Mouse (Mus musculus) heart, postnatal 14 days (tissue): ENCODE results near the gene Cdk5r2. TPM values are rescaled to one million over a fixed set of nuclear protein-coding genes. Genes with fewer than 3 reads are reported as not detected.
"Not testable (repeated sequence)": the region's sequence is repeated elsewhere in the genome, so short reads cannot be mapped to it uniquely, and the experiment has no call there.

Experiments used
- DNase-seq, 2 experiments: peaks; one replicate each; pipeline ENCODE4 v3.0.0; 2021 to 2022
- intact Hi-C: fragments of 180-260 bp; cut with DNase I; formaldehyde crosslinking; loops from one replicate; pipeline ENCODE4 v1.15.1; 2025
- long read RNA-seq, 2 experiments: library from polyadenylated mRNA; stranded (forward); transcript quantifications; one replicate each; pipeline ENCODE4 v2.0.0; 2021
- total RNA-seq, 2 experiments: library from RNA; stranded (reverse); gene quantifications; 2 replicates each; pipeline ENCODE4 v1.2.3; 2021

Cdk5r2 gene
- total RNA-seq = not detected
- long read RNA-seq, experiment 1 = 0 reads
- long read RNA-seq, experiment 2 = 0 reads

DNA sequence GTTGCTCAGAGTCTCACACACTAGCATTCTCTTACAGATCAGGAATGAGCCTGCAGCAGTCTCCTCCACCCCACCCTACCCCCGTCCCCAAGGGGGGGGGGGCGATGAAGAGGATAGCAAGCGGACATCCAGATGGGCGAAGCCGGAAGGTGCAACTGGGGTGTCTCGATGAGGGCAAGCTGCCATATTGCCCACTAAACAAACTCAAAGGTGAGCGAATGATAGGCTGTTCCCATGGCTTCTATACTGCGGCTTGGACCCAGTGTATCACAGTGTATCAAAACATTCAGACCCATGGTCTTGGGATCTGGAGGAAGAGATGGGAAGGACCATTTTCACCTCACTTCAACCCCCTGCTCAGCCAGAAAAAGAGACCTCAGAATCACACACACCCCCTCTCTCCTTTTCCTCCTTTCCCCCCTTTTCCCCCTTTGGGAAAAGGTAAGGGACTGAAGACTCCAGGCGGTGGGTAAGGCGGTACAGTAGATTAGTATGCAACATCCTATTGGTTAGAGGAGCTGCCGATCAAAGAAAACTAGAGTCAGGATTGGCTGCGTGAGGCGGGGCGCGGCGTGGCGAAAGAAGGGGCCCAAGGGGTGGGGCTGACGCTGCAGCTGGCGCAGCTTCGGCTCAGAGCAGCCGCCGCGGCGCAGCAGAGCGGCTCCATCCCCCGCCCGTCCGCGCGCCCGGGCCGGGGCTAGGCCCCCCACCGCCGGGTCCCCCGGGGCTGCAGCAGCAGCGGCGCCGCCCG is at the start of gene Cdk5r2:
Gene Cdk5r2 (plus strand): TSS at position 629 of the 751 bp plus-strand sequence.
- DNase-seq = peak; percentile 72 to 75
- intact Hi-C loops = no loop called here

DNA sequence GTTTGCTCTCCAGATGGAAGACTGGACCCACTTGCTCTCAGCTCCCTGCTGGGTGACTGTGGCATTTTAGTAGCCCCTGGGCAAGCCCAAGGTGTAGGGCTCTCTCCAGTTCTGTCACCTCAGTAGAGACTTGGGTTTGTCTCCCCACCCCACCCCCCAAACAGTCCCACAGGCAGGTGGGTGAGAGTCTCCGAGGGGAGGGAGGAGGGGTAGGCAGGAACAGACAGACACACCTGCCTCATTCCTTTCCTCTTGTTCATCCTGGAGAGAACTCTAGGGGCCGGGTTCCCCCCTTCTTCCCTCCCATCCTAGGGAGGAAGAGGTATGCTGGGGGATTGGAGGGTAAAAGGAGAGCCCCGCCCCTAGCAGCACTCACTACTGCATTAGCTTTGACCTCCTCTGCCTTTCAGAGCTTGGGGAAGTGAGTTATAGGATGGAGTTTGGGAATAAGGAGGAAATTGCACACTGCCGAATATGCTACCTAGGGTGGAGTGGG is 49.3 kb upstream of the Cdk5r2 start:
- intact Hi-C loops = no loop called here
- no peak for DNase-seq

DNA sequence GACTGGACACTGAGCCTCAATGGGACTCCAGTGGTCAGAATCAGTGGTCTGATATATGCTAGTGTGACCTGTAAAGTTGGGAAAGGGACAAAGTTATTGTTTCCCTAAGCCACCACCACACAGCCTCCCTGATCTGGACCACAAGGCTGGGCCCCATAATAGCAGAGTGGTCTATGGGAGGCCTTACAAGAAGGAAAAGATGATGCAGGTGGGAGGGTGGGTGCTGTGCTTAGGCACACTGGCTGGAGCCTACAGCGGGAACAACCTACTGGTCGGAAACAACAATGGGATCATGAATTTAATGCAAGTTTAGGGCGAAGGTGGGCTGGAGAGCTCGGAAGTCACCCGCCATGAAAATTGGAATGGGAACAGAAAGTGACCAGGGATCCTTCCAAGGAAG is 48.9 kb upstream of the Cdk5r2 start:
- no peak for DNase-seq
- intact Hi-C loops = no loop called here

DNA sequence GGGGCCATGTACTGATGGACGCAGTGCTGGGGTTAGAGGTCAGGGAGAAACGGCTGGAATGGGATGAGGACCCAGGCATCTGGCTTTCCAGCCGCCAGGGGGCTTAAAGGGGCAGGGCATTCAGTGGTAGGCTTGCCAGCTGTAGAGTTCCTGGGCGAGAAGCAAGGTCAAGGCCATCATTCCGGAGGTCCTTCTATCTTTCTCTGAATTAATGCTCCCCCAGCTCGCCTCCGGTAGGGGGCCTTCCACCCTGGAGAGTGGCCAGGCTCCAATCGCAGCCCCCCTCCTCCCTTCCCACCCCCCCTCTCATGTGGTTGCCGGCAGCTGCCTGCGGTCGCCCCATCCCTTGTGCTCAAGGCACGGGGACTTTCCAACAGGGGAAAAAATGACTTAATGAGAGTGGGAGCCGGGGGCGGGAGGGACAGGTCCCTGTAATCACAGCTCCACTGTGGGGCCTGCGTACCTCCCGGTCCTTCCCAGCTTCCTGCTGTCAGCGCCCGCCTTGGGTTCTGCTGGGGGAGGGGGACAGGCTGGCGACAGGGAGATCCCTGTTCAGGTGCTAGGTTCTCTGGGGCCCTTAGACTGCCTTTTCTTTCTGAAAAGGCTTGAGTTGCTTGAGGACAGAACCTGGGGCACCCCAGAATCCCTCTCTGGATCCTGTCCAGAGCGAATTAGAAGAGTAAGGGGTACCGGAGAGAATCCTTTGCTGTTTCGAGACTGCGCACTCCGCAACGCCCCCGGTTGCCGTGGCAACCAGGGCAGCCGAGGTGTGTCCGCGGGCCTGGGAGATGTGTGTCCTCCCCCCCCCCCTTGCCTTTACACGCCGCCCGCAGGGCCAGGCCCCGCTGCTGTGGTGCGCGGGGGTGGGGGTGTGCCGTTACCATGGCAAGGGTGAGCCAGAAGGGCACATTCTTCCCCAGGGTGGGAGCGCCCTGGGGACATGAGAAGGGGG is 48.1 kb upstream of the Cdk5r2 start:
- DNase-seq = peak in 1 of 2 experiments; percentile 28
- intact Hi-C loops = no loop called here

DNA sequence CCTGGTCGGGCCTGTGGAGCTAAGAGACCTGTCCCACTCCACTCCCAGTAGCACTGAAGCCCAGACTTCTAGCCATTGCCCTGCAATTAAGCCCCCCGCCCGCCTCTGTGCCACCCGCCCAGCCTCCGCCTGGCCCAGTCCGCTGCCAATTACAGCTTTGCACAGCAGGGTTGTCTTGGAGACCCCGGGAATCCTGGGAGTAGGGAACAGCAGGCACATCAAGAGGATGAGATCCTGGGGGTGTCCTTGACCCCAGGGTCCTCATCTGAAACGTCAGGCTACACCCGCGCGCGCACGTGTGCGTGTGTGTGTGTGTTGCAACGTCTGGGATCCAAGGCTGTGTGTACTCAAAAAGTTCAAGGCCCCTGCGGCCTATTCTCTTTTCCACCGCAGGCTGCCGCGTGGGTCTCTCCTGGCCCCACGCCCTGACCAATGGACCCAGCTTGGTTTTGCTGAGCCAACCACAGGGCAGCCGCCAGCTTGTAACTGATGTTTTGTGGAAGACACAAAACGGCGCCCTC is 47.1 kb upstream of the Cdk5r2 start:
- intact Hi-C loops = loop anchor here (1.0 to 2.0 kb wide), 3 partner anchors 19 to 45 kb away; no protein-coding TSS in a partner anchor
- no peak for DNase-seq

DNA sequence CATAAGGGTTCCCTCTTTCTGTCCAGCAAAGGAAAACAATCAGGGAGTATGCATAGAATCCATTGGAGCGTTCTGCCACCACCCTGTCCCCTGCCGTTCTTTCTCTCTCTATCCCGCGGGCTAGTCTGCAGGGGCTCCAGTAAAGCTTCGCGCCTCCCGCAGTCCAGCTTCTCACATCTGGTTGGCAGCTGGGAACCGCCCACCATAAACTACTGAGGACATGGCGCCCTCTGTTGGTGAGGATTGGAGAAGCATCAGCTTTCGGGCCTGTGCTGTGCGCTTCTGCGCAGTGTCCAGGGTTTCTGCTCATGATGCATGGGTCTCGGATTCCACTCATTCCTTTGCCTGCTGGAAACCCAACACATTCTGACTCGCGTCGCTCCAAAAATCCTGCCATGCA is 46.7 kb upstream of the Cdk5r2 start:
- intact Hi-C loops = loop anchor here (1.0 to 2.0 kb wide), 3 partner anchors 20 to 45 kb away; no protein-coding TSS in a partner anchor
- peak; percentile 90 to 96 for DNase-seq

DNA sequence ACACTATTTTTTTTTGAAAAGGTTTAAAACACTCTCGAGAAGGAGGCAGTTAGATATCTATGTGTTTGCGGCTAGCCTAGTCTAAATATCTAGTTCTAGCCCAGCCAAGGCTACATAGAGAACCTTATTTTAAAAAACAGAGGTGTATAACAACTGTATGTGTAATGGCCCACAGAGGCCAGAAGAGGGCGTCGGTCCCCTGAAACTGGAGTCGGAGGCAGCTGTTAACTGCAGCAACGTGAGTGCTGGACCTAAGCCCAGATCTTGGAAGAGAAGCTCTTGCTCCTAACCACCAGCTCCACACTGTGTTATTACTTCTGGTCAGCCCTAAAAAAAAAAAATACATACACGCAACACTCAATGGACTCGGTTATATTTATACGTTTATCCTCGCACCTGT is 45.7 kb upstream of the Cdk5r2 start:
- intact Hi-C loops = loop anchor here (2.0 kb wide), 1 partner anchor 46 kb away; no protein-coding TSS in a partner anchor
- DNase-seq = no peak

DNA sequence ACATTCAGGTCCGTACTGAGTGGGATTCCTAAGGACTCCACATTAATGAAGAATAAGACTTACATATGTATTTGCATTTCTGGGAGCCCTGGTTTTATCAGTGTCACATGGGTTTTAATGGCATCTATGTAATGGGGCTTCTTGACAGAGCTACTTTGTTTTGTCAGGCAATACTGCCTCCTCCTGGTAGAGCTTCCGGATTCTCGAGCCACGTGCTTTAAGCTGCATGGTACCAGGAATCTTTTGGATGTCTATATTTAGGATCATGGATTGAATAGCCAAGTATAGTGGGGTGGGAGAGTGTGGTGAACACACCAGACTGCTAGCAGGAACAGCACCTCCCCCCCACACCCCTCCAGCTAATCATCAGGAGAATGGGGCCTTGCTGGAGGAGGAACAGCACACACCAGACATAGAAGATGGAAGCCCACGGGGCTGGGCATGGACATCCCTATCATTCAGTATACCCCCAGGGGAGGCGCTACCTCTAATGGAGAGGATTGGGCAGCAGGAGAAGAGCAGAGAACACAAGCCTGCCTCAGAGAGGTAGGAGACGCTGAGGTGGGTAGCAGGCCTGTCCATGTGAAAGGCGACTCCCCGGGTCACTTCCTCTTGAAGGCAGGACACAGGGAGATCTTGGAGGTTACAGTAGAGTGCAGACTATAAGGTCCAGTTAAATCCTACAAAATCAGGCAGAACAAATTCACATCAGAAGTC is 39.6 kb upstream of the Cdk5r2 start:
- no peak for DNase-seq
- intact Hi-C loops = no loop called here

DNA sequence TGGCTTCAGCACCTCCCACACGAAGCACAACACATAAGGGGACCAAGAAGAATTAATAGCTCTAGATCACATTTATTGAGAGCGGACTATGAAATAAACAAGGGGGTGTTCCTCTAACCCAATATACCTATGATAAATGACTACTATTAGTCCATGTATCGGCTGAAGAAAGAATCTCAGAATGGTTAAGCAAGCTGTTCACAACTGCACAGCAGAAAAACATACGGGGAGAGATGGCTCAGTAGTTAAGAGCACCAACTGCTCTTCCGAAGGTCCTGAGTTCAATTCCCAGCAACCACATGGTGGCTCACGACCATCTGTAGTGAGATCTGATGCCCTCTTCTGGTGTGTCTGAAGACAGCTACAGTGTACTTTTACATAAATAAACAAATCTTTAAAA is 38.8 kb upstream of the Cdk5r2 start:
- DNase-seq, intact Hi-C loops: not testable (repeated sequence)

DNA sequence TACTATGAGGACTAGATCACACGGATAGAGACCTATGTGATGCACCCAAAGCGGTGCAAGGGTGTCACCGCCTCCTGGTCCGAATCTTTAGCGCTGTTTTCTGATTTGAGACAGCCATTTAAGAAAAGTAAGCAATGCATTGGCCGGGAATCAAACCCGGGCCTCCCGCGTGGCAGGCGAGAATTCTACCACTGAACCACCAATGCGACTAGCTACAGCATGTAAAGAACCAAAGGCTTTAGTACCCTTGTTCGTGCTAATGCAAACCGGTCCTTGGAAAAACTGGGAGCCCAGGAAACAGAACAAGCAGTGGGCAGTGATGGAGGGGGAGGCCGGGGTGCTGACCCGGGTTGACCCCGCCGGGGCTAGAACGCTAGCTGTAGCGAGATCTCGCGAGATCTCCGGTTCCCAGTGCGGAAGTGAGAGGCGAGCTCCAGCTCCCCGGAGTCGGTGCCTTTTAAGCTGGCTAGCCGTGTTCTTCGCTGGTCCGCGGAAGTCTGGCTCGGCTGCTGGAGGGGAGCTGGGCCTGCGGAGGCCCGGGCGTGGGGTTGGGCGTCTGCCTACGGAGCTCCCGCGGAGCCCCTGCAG is 38.0 kb upstream of the Cdk5r2 start:
- intact Hi-C loops = no loop called here
- peak; percentile 91 to 95 for DNase-seq

DNA sequence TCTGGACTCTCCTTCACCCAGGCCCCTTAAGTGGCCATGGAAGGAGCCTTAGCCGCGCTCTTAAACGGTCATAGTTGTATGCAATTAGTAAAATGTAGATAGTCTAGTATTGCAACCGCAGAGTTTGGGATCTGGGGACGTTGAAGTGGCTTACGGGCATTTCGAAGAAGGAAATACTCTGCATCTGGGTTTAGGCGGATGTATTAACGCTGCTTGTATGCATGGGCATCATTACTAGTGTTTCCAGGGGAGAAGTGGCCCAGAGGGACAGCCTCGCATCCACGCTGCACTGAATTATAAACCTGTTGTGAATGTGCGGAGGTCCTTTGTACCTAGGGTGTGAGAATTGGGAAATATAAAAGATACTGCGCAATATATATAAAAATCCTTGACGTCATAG is 37.5 kb upstream of the Cdk5r2 start:
- DNase-seq = no peak
- intact Hi-C loops = no loop called here

DNA sequence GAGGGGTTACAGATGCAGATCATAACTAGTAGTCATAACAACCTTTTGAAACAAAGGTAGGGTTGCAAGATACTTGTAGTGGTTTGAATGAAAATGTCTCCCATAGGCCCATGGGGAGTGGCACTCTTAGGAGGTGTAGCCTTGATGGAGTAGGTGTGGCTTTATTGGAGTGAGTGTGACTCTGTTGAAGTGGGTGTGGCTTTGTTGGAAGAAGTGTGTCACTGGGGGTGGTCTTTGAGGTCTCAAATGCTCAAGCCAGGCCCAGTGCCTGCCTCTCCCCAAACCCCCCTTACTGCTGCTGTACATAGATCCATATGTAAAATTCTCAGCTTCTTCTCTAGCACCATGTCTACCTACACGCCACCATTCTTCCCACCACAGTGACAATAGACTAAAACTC is 36.2 kb upstream of the Cdk5r2 start:
- DNase-seq = no peak
- intact Hi-C loops = no loop called here

DNA sequence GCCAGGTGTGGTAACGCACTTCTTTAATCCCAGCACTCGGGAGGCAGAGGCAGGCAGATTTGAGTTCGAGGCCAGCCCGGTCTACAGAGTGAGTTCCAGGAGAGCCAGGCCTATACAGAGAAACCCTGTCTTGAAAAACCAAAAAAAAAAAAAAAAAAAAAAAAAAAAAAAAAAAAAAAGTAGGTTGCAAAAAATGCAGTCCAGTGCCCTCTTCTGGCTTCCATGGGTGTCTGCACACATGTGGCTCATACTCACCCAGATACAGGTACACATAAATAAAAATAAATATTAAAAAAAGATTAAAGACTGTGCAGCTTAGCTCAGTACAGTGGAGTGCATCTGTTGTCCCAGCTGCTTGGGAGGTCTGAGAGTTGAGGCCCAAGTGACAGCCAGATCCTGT is 31.1 kb upstream of the Cdk5r2 start:
- intact Hi-C loops, DNase-seq: not testable (repeated sequence)

DNA sequence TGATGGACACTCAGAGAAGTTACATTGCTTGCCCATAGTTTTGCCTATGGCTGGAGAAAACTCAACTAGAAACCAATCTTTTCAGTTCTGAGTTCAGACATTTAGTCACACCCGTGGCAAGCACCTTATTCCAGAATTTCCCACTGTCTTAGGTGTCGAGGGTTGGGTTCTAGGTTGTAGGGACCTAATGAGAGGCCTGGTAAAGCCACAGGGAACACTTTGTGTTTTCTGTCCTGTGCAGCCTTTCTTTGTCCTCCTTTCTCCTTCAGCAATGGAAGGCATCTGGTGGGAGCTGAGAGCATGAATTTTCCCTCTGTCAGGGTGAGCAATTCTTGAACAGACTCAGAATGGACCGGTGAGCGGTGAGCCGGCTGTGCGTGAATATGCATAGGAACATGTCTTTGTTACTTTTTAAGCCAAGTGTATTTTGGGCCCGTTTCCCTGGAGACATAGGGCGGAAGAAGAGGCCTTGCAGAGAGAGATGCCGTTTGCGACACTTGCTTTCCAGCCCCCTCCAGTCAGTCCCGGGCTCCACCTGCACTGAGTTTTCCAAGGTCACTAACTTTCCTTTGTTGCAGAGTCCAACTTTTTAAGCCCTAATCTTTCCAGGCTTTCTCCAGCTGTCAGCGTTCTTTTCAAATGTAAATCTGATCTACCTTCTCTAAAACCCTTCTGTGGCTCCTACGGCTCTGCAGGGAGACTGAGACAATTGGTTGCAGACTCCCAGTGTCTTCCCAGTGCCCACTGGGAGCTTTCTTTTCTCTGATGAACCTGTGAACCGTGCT is 30.0 kb upstream of the Cdk5r2 start:
- intact Hi-C loops = no loop called here
- no peak for DNase-seq

DNA sequence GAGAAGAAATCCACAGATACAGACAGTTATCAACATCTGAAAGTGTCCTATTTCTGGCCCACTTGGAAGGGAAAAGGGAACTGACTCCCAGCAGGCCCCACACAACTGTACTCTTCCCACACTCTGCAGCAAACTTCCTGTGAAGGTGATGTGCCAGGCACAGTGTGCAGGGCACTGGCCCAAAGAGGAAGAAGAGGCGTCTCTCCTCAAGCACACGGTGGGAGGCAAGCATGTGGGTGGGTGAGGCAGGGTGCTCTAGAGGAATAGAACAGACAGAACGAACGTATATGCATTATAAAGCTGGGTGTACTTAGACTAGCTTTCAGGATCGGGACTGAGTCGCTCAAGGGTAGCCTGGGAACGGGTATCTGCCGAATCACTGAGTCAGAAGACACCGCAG is 24.7 kb upstream of the Cdk5r2 start:
- no peak for DNase-seq
- intact Hi-C loops = no loop called here

DNA sequence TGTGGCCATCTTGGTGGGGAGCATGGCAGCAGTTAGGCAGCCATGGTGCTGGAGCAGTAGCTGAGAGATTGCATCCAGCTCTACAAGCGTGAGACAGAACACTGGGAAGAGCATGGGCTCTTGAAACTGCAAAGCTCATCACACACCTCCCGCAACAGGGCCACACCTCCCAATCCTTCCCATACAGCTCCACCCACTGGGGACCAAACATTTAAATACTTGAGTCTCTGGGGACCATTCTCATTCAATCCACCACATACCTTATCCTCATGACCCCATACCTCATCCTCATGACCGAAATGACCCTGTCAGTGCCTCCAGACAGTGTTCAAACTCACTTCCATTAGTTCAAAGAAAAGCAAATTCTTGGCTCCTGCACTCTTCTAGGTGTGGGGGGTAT is 21.5 kb upstream of the Cdk5r2 start:
- intact Hi-C loops = no loop called here
- DNase-seq = no peak

DNA sequence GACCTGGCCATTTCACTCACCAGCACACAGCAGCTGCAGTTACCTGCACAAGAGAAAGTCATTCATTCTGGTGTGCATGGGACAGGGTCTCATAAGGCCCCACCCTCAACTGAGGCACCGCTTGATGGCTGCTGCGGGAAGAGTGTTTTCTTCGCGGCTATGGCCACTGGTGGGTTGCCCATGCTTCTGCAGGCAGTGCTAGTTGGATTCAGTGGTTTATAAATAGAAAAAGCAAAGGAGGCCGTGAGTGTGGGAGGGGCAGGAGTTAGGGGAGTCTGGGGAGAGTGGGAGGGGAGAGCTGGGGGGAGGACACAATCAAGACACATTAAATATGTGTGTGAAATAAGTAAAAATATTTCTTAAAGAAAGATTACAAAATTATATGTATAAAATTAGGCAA is 11.6 kb upstream of the Cdk5r2 start:
- no peak for DNase-seq

DNA sequence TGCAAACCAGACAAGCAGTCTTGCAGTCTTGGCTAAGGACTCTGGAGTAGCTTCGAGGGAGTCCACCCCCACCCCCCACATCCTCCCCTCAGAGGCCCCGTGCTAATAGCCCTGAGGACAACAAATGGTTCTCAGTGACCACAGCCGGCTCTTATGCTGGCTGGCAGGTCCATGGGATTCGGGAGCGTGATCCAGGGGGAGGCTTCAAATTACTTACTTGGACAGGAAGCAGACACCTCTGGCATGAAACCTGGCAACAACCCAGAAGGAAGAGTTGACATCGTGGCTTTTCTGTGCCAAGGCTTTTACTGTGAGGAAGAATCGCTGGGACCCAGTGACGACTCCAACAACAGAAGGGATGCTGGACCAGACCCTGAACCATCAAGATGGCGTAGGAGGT is 8.4 kb upstream of the Cdk5r2 start:
- intact Hi-C loops = no loop called here

More for the DNA sequence above, 11.6 kb upstream of the Cdk5r2 start:
- intact Hi-C loops = no loop called here

DNA sequence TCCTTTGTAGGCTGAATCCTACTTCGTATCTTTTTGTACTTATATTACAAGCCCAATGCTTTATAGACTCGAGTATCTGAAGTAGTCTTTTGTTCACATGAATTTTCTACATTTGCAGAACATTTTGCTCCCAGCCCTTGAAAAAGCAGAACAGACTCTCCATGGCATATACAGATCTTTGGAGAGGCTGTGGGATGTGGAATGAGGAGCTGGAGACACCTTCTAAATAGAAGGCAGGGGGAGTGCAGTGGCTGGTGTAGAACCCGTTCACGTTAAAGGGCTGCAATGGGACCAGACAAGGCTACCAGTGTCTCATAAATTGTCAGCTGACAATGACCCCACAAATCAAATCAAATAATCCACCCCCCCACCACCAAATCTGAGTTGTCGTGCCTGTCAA is 5.8 kb upstream of the Cdk5r2 start:
- intact Hi-C loops = no loop called here
- no peak for DNase-seq

More for the DNA sequence above, 8.4 kb upstream of the Cdk5r2 start:
- DNase-seq = no peak
